Mouse (Mus musculus): ENCODE data around the gene Arpp21.

- TF ChIP-seq GATA1 (IDR thresholded peaks at IDR 0.05; ENCODE audit: borderline replicate concordance, low read length) (no peak), FLI1 (IDR thresholded peaks at IDR 0.05; ENCODE audit: low read length) (no peak)
Observed at GRCm38 (mm10) chr9:112160981-112161380, 74.8 kb downstream of the Arpp21 start.
